Mouse (Mus musculus) MEL (cell line): ENCODE results near the gene Ypel3. TPM values are rescaled to one million over a fixed set of nuclear protein-coding genes. Genes with fewer than 3 reads are reported as not detected.

Experiments used
- DNase-seq: peaks from one replicate; pipeline ENCODE4 v3.0.0; 2011; ENCODE audit warnings: low read depth, low spot score
- H3K27ac ChIP-seq: 2 replicates; pipeline ENCODE4 v1.5.1; 2012; ENCODE audit warnings: low read depth, mild to moderate bottlenecking, control low read depth, low read length, moderate library complexity; ENCODE audit not compliant: control insufficient read depth
- H3K27me3 ChIP-seq, 2 experiments: fragments of 150-350 bp in 1 of 2; sonication (generic) in 1 of 2; 2 replicates each; pipeline ENCODE4 v1.6.1; 2012; ENCODE audit warnings: low read length in 2 of 2, mild to moderate bottlenecking in 2 of 2, improper control_type of control experiment in 1 of 2, moderate library complexity in 1 of 2; ENCODE audit not compliant: insufficient read depth in 2 of 2, control insufficient read depth in 1 of 2
- H3K36me3 ChIP-seq, 2 experiments: 2 replicates each; pipeline ENCODE4 v1.6.1; 2012 to 2014; ENCODE audit warnings: low read length in 2 of 2, improper control_type of control experiment in 1 of 2, inconsistent platforms in 1 of 2, mild to moderate bottlenecking in 1 of 2; ENCODE audit not compliant: insufficient read depth in 2 of 2, control insufficient read depth in 1 of 2
- H3K4me1 ChIP-seq, 2 experiments: fragments of 150-350 bp in 1 of 2; sonication (generic) in 1 of 2; 2 replicates each; pipeline ENCODE4 v1.6.1; 2012; ENCODE audit warnings: low read length in 2 of 2, improper control_type of control experiment in 1 of 2, mild to moderate bottlenecking in 1 of 2; ENCODE audit not compliant: insufficient read depth in 2 of 2, control insufficient read depth in 1 of 2
- H3K4me3 ChIP-seq, 2 experiments: fragments of 150-350 bp in 1 of 2; sonication (generic) in 1 of 2; 2 replicates each; pipeline ENCODE4 v1.5.1; 2012; ENCODE audit warnings: low read depth in 2 of 2, low read length in 2 of 2, mild to moderate bottlenecking in 2 of 2, moderate library complexity in 2 of 2, control low read depth in 1 of 2, improper control_type of control experiment in 1 of 2; ENCODE audit not compliant: control insufficient read depth in 1 of 2, insufficient read depth in 1 of 2
- H3K79me2 ChIP-seq: 2 replicates; pipeline ENCODE4 v1.6.1; 2012; ENCODE audit warnings: mild to moderate bottlenecking, low read length, moderate library complexity; ENCODE audit not compliant: control insufficient read depth, poor library complexity, insufficient read depth
- H3K9ac ChIP-seq: 2 replicates; pipeline ENCODE4 v1.6.1; 2012; ENCODE audit warnings: low read depth, mild to moderate bottlenecking, control low read depth, low read length, moderate library complexity; ENCODE audit not compliant: control insufficient read depth, poor library complexity, severe bottlenecking
- H3K9me3 ChIP-seq: fragments of 150-350 bp; sonication (generic); replicated peaks from 2 replicates; pipeline ENCODE4 v1.6.1; 2012; ENCODE audit warnings: mild to moderate bottlenecking, low read length, improper control_type of control experiment, moderate library complexity; ENCODE audit not compliant: insufficient read depth
- BHLHE40 ChIP-seq: IDR thresholded peaks from 2 replicates; pipeline ENCODE4 v1.6.1; 2012; ENCODE audit warnings: low read depth, mild to moderate bottlenecking, inconsistent platforms, low read length, improper control_type of control experiment, borderline replicate concordance
- CHD2 ChIP-seq: IDR thresholded peaks from 2 replicates; pipeline ENCODE4 v1.6.1; 2011; ENCODE audit warnings: low read length, improper control_type of control experiment
- CTCF ChIP-seq, 3 experiments: IDR thresholded peaks in 2 of 3; conservative IDR thresholded peaks in 1 of 3; 2 replicates each; pipeline ENCODE4 v1.5.1; 2011 to 2012; ENCODE audit warnings: low read length in 3 of 3, low read depth in 2 of 3, mild to moderate bottlenecking in 2 of 3, improper control_type of control experiment in 1 of 3, inconsistent platforms in 1 of 3, mixed read lengths in 1 of 3, moderate library complexity in 1 of 3; ENCODE audit not compliant: control insufficient read depth in 1 of 3, insufficient read depth in 1 of 3, poor library complexity in 1 of 3, severe bottlenecking in 1 of 3
- E2F4 ChIP-seq: IDR thresholded peaks from 2 replicates; pipeline ENCODE4 v1.6.1; 2011; ENCODE audit warnings: low read depth, low read length, improper control_type of control experiment, borderline replicate concordance
- EP300 ChIP-seq, 2 experiments: IDR thresholded peaks; 2 replicates each; pipeline ENCODE4 v1.6.1; 2011; ENCODE audit warnings: improper control_type of control experiment in 2 of 2, low read length in 2 of 2, low read depth in 1 of 2, mild to moderate bottlenecking in 1 of 2
- ETS1 ChIP-seq: IDR thresholded peaks from 2 replicates; pipeline ENCODE4 v1.6.1; 2012; ENCODE audit warnings: low read depth, mild to moderate bottlenecking, inconsistent platforms, low read length, improper control_type of control experiment, moderate library complexity
- GATA1 ChIP-seq: IDR thresholded peaks from 2 replicates; pipeline ENCODE4 v1.6.1; 2011; ENCODE audit warnings: low read depth, low read length, improper control_type of control experiment
- JUND ChIP-seq: IDR thresholded peaks from 2 replicates; pipeline ENCODE4 v1.6.1; 2011; ENCODE audit warnings: low read depth, mild to moderate bottlenecking, improper control_type of control experiment, low read length
- MAX ChIP-seq: IDR thresholded peaks from 2 replicates; pipeline ENCODE4 v1.6.1; 2011; ENCODE audit warnings: low read length, improper control_type of control experiment
- MAZ ChIP-seq: IDR thresholded peaks from 2 replicates; pipeline ENCODE4 v1.6.1; 2012; ENCODE audit warnings: low read depth, mild to moderate bottlenecking, inconsistent platforms, low read length, improper control_type of control experiment
- NELFE ChIP-seq: IDR thresholded peaks from 2 replicates; pipeline ENCODE4 v1.6.1; 2011; ENCODE audit warnings: low read depth, low read length, improper control_type of control experiment
- NRF1 ChIP-seq: IDR thresholded peaks from 2 replicates; pipeline ENCODE4 v1.6.1; 2014; ENCODE audit warnings: low read depth, mild to moderate bottlenecking, inconsistent platforms, low read length, improper control_type of control experiment, moderate library complexity; ENCODE audit not compliant: poor library complexity, insufficient read depth, severe bottlenecking
- POLR2AphosphoS2 ChIP-seq: IDR thresholded peaks from 2 replicates; pipeline ENCODE4 v1.6.1; 2011; ENCODE audit warnings: low read length, improper control_type of control experiment
- RAD21 ChIP-seq: IDR thresholded peaks from 2 replicates; pipeline ENCODE4 v1.6.1; 2011; ENCODE audit warnings: mild to moderate bottlenecking, low read depth, low read length, improper control_type of control experiment
- RCOR1 ChIP-seq: IDR thresholded peaks from 2 replicates; pipeline ENCODE4 v1.6.1; 2012; ENCODE audit warnings: low read depth, mild to moderate bottlenecking, inconsistent platforms, low read length, improper control_type of control experiment
- SIN3A ChIP-seq: IDR thresholded peaks from 2 replicates; pipeline ENCODE4 v1.6.1; 2012; ENCODE audit warnings: low read length, improper control_type of control experiment, inconsistent platforms
- SMC3 ChIP-seq: IDR thresholded peaks from 2 replicates; pipeline ENCODE4 v1.6.1; 2011; ENCODE audit warnings: low read depth, low read length, improper control_type of control experiment
- TBP ChIP-seq: IDR thresholded peaks from 2 replicates; pipeline ENCODE4 v1.8.0; 2011; ENCODE audit warnings: low read depth, low read length, improper control_type of control experiment
- USF1 ChIP-seq: IDR thresholded peaks from 2 replicates; pipeline ENCODE4 v1.6.1; 2014; ENCODE audit warnings: low read depth, mild to moderate bottlenecking, inconsistent platforms, low read length, improper control_type of control experiment, moderate library complexity
- ZC3H11A ChIP-seq: IDR thresholded peaks from 2 replicates; pipeline ENCODE4 v1.6.1; 2012; ENCODE audit warnings: low read depth, mild to moderate bottlenecking, inconsistent platforms, low read length, improper control_type of control experiment
- ZKSCAN1 ChIP-seq: IDR thresholded peaks from 2 replicates; pipeline ENCODE4 v1.6.1; 2012; ENCODE audit warnings: low read depth, mild to moderate bottlenecking, inconsistent platforms, low read length, improper control_type of control experiment, moderate library complexity
- ZMIZ1 ChIP-seq: IDR thresholded peaks from 2 replicates; pipeline ENCODE4 v1.6.1; 2012; ENCODE audit warnings: low read depth, mild to moderate bottlenecking, inconsistent platforms, low read length, improper control_type of control experiment, moderate library complexity
- ZNF384 ChIP-seq: IDR thresholded peaks from 2 replicates; pipeline ENCODE4 v1.6.1; 2012; ENCODE audit warnings: low read depth, mild to moderate bottlenecking, inconsistent platforms, low read length, improper control_type of control experiment
- polyA plus RNA-seq, 2 experiments: library from polyadenylated mRNA; stranded (reverse) in 1 of 2; unstranded in 1 of 2; fragments of >175 nt in 1 of 2; fragments of >200 nt in 1 of 2; gene quantifications; 2 replicates each; pipeline versions ENCODE4 v1.2.1 to v1.2.4; 2012; ENCODE audit warnings: low replicate concordance in 2 of 2, low read depth in 1 of 2; ENCODE audit not compliant: insufficient read length in 2 of 2, insufficient read depth in 1 of 2, missing spikeins in 1 of 2
- total RNA-seq: library from RNA; depleted of rRNA; stranded (reverse); fragments of 300-350 nt; gene quantifications from 2 replicates; pipeline ENCODE4 v1.2.3, GENCODE M21; 2012

Gene Ypel3
- total and polyA plus RNA-seq, 3 experiments = 2.1 to 12.6 TPM; not detected in 1

- no peak overlapping the region for H3K4me3 ChIP-seq
- H3K27ac ChIP-seq = no peak overlapping the region
- H3K79me2 ChIP-seq = no peaks in the 10 kb centered on the region
- peaks cover 2 to 8% of the 10 kb centered on the region in 2 experiments; a peak in 2 of 4 replicates for H3K4me1 ChIP-seq
- H3K9me3 ChIP-seq = no peaks in the 10 kb centered on the region
- H3K36me3 ChIP-seq = no peaks in the 10 kb centered on the region
- H3K27me3 ChIP-seq = 0 out of 4 replicates have a peak, but pooled peaks cover 2% of the 10 kb centered on the region in 2 experiments
- TF ChIP-seq MAZ (peak; percentile 85), BHLHE40 (0 out of 2 replicates have a peak, but pooled peaks have one; percentile 33), SIN3A (peak; percentile 55; the same call in 1 of the 2 replicates), NRF1 (0 out of 2 replicates have a peak, but pooled peaks have one; percentile 15), CTCF (IDR thresholded peaks at IDR 0.05 in 2 of 3, conservative IDR thresholded peaks at IDR 0.05 in 1 of 3; ENCODE audit: control insufficient read depth in 1 of 3, insufficient read depth in 1 of 3, low read depth in 2 of 3, low read length in 3 of 3, poor library complexity in 1 of 3, severe bottlenecking in 1 of 3) (peak; percentile 93 to 99 (median 96)), EP300 (IDR thresholded peaks at IDR 0.05; ENCODE audit: low read depth in 1 of 2, low read length in 2 of 2) (0 out of 4 replicates have a peak, but pooled peaks of 1 of the 2 experiments have one; percentile 5), CHD2 (no peak), NELFE (no peak), SMC3 (peak; percentile 93), GATA1 (0 out of 2 replicates have a peak, but pooled peaks have one; percentile 10), RAD21 (peak; percentile 95), E2F4 (no peak), ZNF384 (peak; percentile 28; the same call in 1 of the 2 replicates), ZC3H11A (peak; percentile 83), TBP (no peak), USF1 (no peak)
- peak overlapping the region; percentile 30 for H3K9ac ChIP-seq
- DNase-seq = peak; percentile 83
These were observed 45.2 kb downstream of the Ypel3 start for GRCm38 (mm10) chr7:126821835-126822511.

GRCm38 (mm10) chr7:126822741-126823140 lies 46.0 kb downstream of the Ypel3 start:
- TF ChIP-seq POLR2AphosphoS2 (no peak), JUND (no peak), MAX (no peak), SMC3 (no peak), ETS1 (no peak), BHLHE40 (no peak), EP300 (IDR thresholded peaks at IDR 0.05; ENCODE audit: low read depth in 1 of 2, low read length in 2 of 2) (no peak), NELFE (no peak), ZC3H11A (no peak), ZKSCAN1 (no peak), ZMIZ1 (no peak), ZNF384 (no peak), RCOR1 (no peak)
- H3K79me2 ChIP-seq = no peaks in the 10 kb centered on the region
- no peaks in the 10 kb centered on the region for H3K36me3 ChIP-seq
- H3K27ac ChIP-seq = no peak overlapping the region
- no peak for DNase-seq
- no peaks in the 10 kb centered on the region for H3K27me3 ChIP-seq
- H3K4me1 ChIP-seq = peaks cover 2 to 8% of the 10 kb centered on the region in 2 experiments; a peak in 2 of 4 replicates
- no peak overlapping the region for H3K4me3 ChIP-seq
- no peak overlapping the region for H3K9ac ChIP-seq
- no peaks in the 10 kb centered on the region for H3K9me3 ChIP-seq
